ENCODE assay signal across 8 mouse cellular contexts in the genomic region with DNA sequence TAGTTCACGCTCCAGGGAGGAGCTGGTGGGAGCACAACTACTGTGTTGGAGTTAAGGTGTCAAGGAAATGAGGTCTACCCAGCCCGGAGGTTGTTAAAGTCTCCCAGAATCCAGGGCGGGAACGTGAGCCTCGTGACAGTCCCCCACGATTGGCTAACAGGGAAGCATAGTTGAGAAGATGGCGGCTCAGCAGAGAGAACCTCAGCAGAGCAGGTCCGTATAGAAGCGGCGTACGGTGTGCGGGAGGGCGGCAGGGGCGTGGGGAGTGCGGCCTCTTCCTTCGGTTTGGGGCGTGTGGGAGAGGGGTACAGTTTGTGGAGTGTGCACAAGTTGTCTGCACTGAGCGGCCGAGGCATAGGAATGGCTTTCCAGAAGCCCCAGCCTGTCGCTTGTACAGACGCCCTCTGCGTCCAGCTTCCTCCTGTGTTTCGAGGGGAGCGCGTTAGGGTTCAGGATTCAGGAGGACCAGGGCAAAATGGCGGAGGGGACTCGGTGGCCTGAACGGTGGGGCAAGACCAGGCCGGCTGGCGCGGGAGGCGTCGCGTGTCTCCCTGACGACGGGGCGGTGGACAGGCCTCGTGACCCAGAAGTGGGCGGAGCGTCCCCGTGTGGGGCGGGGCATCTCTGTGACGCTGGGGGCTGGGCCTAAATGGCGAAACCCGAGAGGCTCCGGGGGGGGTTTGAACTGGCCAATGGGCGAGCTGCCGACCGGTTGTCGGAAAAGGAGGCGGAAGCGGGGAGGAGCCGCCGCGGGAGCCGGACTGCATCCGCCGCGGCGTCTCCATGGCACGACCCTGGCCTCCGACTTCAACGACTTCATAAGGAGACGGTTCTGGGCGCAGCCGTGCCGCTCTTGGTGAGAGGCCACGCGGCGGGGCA. TPM values are rescaled to one million over a fixed set of nuclear protein-coding genes. Genes with fewer than 3 reads are reported as not detected.
DNase-seq lines count a peak whose midpoint lies in the region; ATAC-seq and TF ChIP-seq lines count a peak whose summit lies in the region.

A gene (plus strand): TSS at position 156 of the 879 bp plus-strand sequence.

- H3K36me3 ChIP-seq in embryonic facial prominence, embryonic 14.5 days (ENCODE audit: control insufficient read depth, insufficient read depth, low read length): peaks cover 27% of the 10 kb centered on the region
- no peaks in the 10 kb centered on the region for H3K36me3 ChIP-seq in heart, adult 2 months (ENCODE audit: control insufficient read depth, insufficient read depth, low read length)
- H3K36me3 ChIP-seq in limb, embryonic 13.5 days: peaks cover 27% of the 10 kb centered on the region
- H3K36me3 ChIP-seq in midbrain, embryonic 16.5 days (ENCODE audit: control insufficient read depth, insufficient read depth, low read length): peaks cover 11% of the 10 kb centered on the region; the same call in 1 of the 2 replicates

- peak; percentile 94 for DNase-seq in 3T3-L1 (ENCODE audit: low read depth, low spot score)
- DNase-seq in adrenal gland, postnatal 4 days (ENCODE audit: low spot score in 2 of 2): peak; percentile 100
- peak; percentile 98 for DNase-seq in embryonic facial prominence, embryonic 14.5 days (ENCODE audit: low spot score)
- DNase-seq in heart, adult 2 months: peak; percentile 100
- DNase-seq in kidney, adult 8-10 months: peak; percentile 99 to 100
- peak; percentile 100 for DNase-seq in spleen, postnatal 10 days (ENCODE audit: low spot score in 2 of 2)

- H3K9ac ChIP-seq in embryonic facial prominence, embryonic 14.5 days (ENCODE audit: low read depth, low read length): peak within 1 kb of the TSS; percentile 90
- H3K9ac ChIP-seq in heart, adult 2 months (ENCODE audit: low read depth, low read length): peak within 1 kb of the TSS; percentile 89
- H3K9ac ChIP-seq in limb, embryonic 13.5 days: peak within 1 kb of the TSS; percentile 93
- H3K9ac ChIP-seq in midbrain, embryonic 16.5 days (ENCODE audit: low read depth, low read length): peak within 1 kb of the TSS; percentile 82

- TF ChIP-seq CTCF in heart, adult 2 months (IDR thresholded peaks at IDR 0.05): no peak

- peaks cover 4% of the 10 kb centered on the region; the same call in 1 of the 2 replicates for H3K79me2 ChIP-seq in heart, adult 2 months (replicated peaks; ENCODE audit: control insufficient read depth, insufficient read depth, low read length)

- WGBS in embryonic facial prominence, embryonic 14.5 days: 4% methylated on average over 21 of the region's 70 CpGs
- WGBS in heart, adult 2 months: 1% methylated on average over 68 of the region's 70 CpGs
- under 1% methylated on average over 68 of the region's 70 CpGs for WGBS in limb, embryonic 13.5 days
- WGBS in midbrain, embryonic 16.5 days: under 1% methylated on average over 65 of the region's 70 CpGs

- H3K4me2 ChIP-seq in embryonic facial prominence, embryonic 14.5 days (ENCODE audit: low read depth, low read length): peak within 1 kb of the TSS; percentile 83
- H3K4me2 ChIP-seq in limb, embryonic 13.5 days (replicated peaks): peak within 1 kb of the TSS; percentile 96
- peak within 1 kb of the TSS; percentile 88 for H3K4me2 ChIP-seq in midbrain, embryonic 16.5 days (ENCODE audit: low read length)

- no peaks in the 10 kb centered on the region for H3K9me3 ChIP-seq in embryonic facial prominence, embryonic 14.5 days (ENCODE audit: control insufficient read depth, low read length)
- no peaks in the 10 kb centered on the region for H3K9me3 ChIP-seq in limb, embryonic 13.5 days
- no peaks in the 10 kb centered on the region for H3K9me3 ChIP-seq in midbrain, embryonic 16.5 days (replicated peaks; ENCODE audit: control insufficient read depth, low read length, poor library complexity, severe bottlenecking)

- peak; percentile 39; the same call in 1 of the 2 replicates for TF ChIP-seq EP300 in heart, adult 2 months (IDR thresholded peaks at IDR 0.05; ENCODE audit: insufficient read depth, low read depth, low read length)

- peak; percentile 87 for ATAC-seq in embryonic facial prominence, embryonic 14.5 days (ENCODE audit: low read depth)
- ATAC-seq in limb, embryonic 13.5 days (ENCODE audit: low FRiP score, low read depth): peak; percentile 93
- ATAC-seq in midbrain, embryonic 16.5 days: peak; percentile 92

- TF ChIP-seq POLR2A in heart, adult 2 months (IDR thresholded peaks at IDR 0.05; ENCODE audit: insufficient read depth, low read depth, low read length): peak; percentile 63

- peaks cover 11% of the 10 kb centered on the region for H3K4me1 ChIP-seq in embryonic facial prominence, embryonic 14.5 days (ENCODE audit: control insufficient read depth, insufficient read depth, low read length)
- peaks cover 2% of the 10 kb centered on the region for H3K4me1 ChIP-seq in heart, adult 2 months (ENCODE audit: control insufficient read depth, insufficient read depth, low read length)
- peaks cover 18% of the 10 kb centered on the region for H3K4me1 ChIP-seq in limb, embryonic 13.5 days
- peaks cover 11% of the 10 kb centered on the region for H3K4me1 ChIP-seq in midbrain, embryonic 16.5 days (ENCODE audit: control insufficient read depth, insufficient read depth, low read length)

- peak within 1 kb of the TSS; percentile 89 for H3K27ac ChIP-seq in embryonic facial prominence, embryonic 14.5 days (replicated peaks; ENCODE audit: low read depth, low read length)
- peak within 1 kb of the TSS; percentile 76 for H3K27ac ChIP-seq in heart, adult 2 months
- peak within 1 kb of the TSS; percentile 90 for H3K27ac ChIP-seq in limb, embryonic 13.5 days
- H3K27ac ChIP-seq in midbrain, embryonic 16.5 days (ENCODE audit: low read length): peak within 1 kb of the TSS; percentile 84

- no peaks in the 10 kb centered on the region for H3K27me3 ChIP-seq in embryonic facial prominence, embryonic 14.5 days (replicated peaks; ENCODE audit: control insufficient read depth, insufficient read depth, low read length)
- H3K27me3 ChIP-seq in heart, adult 2 months (ENCODE audit: control insufficient read depth, insufficient read depth, low read length): no peaks in the 10 kb centered on the region
- H3K27me3 ChIP-seq in limb, embryonic 13.5 days: no peaks in the 10 kb centered on the region
- no peaks in the 10 kb centered on the region for H3K27me3 ChIP-seq in midbrain, embryonic 16.5 days (ENCODE audit: control insufficient read depth, insufficient read depth, low read depth, low read length)

- intact Hi-C loops in heart, adult 2 months (cut with DNase I): no loop called here

- H3K4me3 ChIP-seq in embryonic facial prominence, embryonic 14.5 days (ENCODE audit: low read depth, low read length): peak within 1 kb of the TSS; percentile 91
- H3K4me3 ChIP-seq in heart, adult 2 months: peak within 1 kb of the TSS; percentile 92
- H3K4me3 ChIP-seq in limb, embryonic 13.5 days: peak within 1 kb of the TSS; percentile 100
- peak within 1 kb of the TSS; percentile 96 for H3K4me3 ChIP-seq in midbrain, embryonic 16.5 days (ENCODE audit: low read depth, low read length)

RNA-seq across cellular contexts. Expression of the gene that starts here (rescaled TPM):
- total RNA-seq in adrenal gland, postnatal 4 days (2021): 10 to 100 TPM; 80.0 to 82.1 TPM
- polyA plus RNA-seq in embryonic facial prominence, embryonic 14.5 days (2014; fragmentation: Nextera tagmentation; extraction: Ambion mirVana): 35.6 and 42.4 TPM in 2 replicates
- 10 to 100 TPM; 16.6 to 20.1 TPM for total RNA-seq in heart, adult 2 months (2021)
- 22.2 and 22.3 TPM in 2 replicates for polyA plus RNA-seq in heart, adult 2 months (2012; rRNA removed)
- polyA plus RNA-seq in limb, embryonic 13.5 days (2015; fragmentation: Nextera tagmentation; extraction: Ambion mirVana): 64.4 and 68.9 TPM in 2 replicates
- 66.2 and 69.9 TPM in 2 replicates for polyA plus RNA-seq in midbrain, embryonic 16.5 days (2015; fragmentation: Nextera tagmentation; extraction: Ambion mirVana)

Comparison
In these comparisons a context has a peak if more than half of its experiments do, and no peak if none do; other contexts are left out.
1. Peak in every context shown above with its lines: DNase-seq, ATAC-seq, H3K4me3 ChIP-seq and H3K27ac ChIP-seq.